Mouse (Mus musculus): ENCODE results near the gene Ebf1. TPM values are rescaled to one million over a fixed set of nuclear protein-coding genes. Genes with fewer than 3 reads are reported as not detected.

Ebf1 gene
- polyA plus RNA-seq, 1 experiment from 2014 or later = 52.9 TPM

- Histone ChIP-seq H3K9ac (ENCODE audit: low read depth, low read length) (no peak overlapping the region), H3K9me3 (replicated peaks; ENCODE audit: control insufficient read depth, low read length, poor library complexity, severe bottlenecking) (no peaks in the 10 kb centered on the region), H3K27ac (ENCODE audit: low read length) (no peak overlapping the region), H3K4me2 (ENCODE audit: low read length) (no peak overlapping the region), H3K36me3 (ENCODE audit: control insufficient read depth, insufficient read depth, low read length) (no peaks in the 10 kb centered on the region), H3K4me3 (ENCODE audit: low read depth, low read length) (no peak overlapping the region), H3K4me1 (ENCODE audit: control insufficient read depth, insufficient read depth, low read length) (no peaks in the 10 kb centered on the region), H3K27me3 (ENCODE audit: control insufficient read depth, insufficient read depth, low read depth, low read length) (no peaks in the 10 kb centered on the region)
- ATAC-seq = no peak
- 78% methylated on average over 4 of the region's 4 CpGs for WGBS
Observed at GRCm38 (mm10) chr11:44969011-44969410, 351.9 kb downstream of the Ebf1 start.

- H3K27me3 ChIP-seq (ENCODE audit: control insufficient read depth, insufficient read depth, low read depth, low read length) = no peaks in the 10 kb centered on the region
- H3K9ac ChIP-seq (ENCODE audit: low read depth, low read length) = no peak overlapping the region
- no peak overlapping the region for H3K4me3 ChIP-seq (ENCODE audit: low read depth, low read length)
- 91% methylated on average over 7 of the region's 7 CpGs for WGBS
- no peak overlapping the region for H3K4me2 ChIP-seq (ENCODE audit: low read length)
- no peaks in the 10 kb centered on the region for H3K9me3 ChIP-seq (replicated peaks; ENCODE audit: control insufficient read depth, low read length, poor library complexity, severe bottlenecking)
- H3K4me1 ChIP-seq (ENCODE audit: control insufficient read depth, insufficient read depth, low read length) = 0 out of 2 replicates have a peak, but pooled peaks cover 10% of the 10 kb centered on the region
- ATAC-seq = no peak
- H3K27ac ChIP-seq (ENCODE audit: low read length) = no peak overlapping the region
- H3K36me3 ChIP-seq (ENCODE audit: control insufficient read depth, insufficient read depth, low read length) = no peaks in the 10 kb centered on the region
Observed at GRCm38 (mm10) chr11:44974271-44974670, 357.2 kb downstream of the Ebf1 start.

GRCm38 (mm10) chr11:44975151-44975550 lies 358.0 kb downstream of the Ebf1 start:
- no peak overlapping the region for H3K4me3 ChIP-seq (ENCODE audit: low read depth, low read length)
- H3K9me3 ChIP-seq (replicated peaks; ENCODE audit: control insufficient read depth, low read length, poor library complexity, severe bottlenecking) = no peaks in the 10 kb centered on the region
- no peak overlapping the region for H3K27ac ChIP-seq (ENCODE audit: low read length)
- no peaks in the 10 kb centered on the region for H3K36me3 ChIP-seq (ENCODE audit: control insufficient read depth, insufficient read depth, low read length)
- H3K9ac ChIP-seq (ENCODE audit: low read depth, low read length) = no peak overlapping the region
- ATAC-seq = no peak
- H3K27me3 ChIP-seq (ENCODE audit: control insufficient read depth, insufficient read depth, low read depth, low read length) = no peaks in the 10 kb centered on the region
- 65% methylated on average over 2 of the region's 2 CpGs for WGBS
- no peak overlapping the region for H3K4me2 ChIP-seq (ENCODE audit: low read length)
- 0 out of 2 replicates have a peak, but pooled peaks cover 10% of the 10 kb centered on the region for H3K4me1 ChIP-seq (ENCODE audit: control insufficient read depth, insufficient read depth, low read length)

- Histone ChIP-seq H3K36me3 (ENCODE audit: control insufficient read depth, insufficient read depth, low read length) (no peaks in the 10 kb centered on the region), H3K4me1 (ENCODE audit: control insufficient read depth, insufficient read depth, low read length) (0 out of 2 replicates have a peak, but pooled peaks cover 10% of the 10 kb centered on the region), H3K9me3 (replicated peaks; ENCODE audit: control insufficient read depth, low read length, poor library complexity, severe bottlenecking) (no peaks in the 10 kb centered on the region), H3K9ac (ENCODE audit: low read depth, low read length) (no peak overlapping the region), H3K27ac (ENCODE audit: low read length) (no peak overlapping the region), H3K27me3 (ENCODE audit: control insufficient read depth, insufficient read depth, low read depth, low read length) (no peaks in the 10 kb centered on the region), H3K4me3 (ENCODE audit: low read depth, low read length) (no peak overlapping the region), H3K4me2 (ENCODE audit: low read length) (no peak overlapping the region)
- ATAC-seq = no peak
- 76% methylated on average over 5 of the region's 5 CpGs for WGBS
Observed at GRCm38 (mm10) chr11:44976254-44976802, 359.2 kb downstream of the Ebf1 start.

- Histone ChIP-seq H3K36me3 (ENCODE audit: control insufficient read depth, insufficient read depth, low read length) (no peaks in the 10 kb centered on the region), H3K27ac (ENCODE audit: low read length) (no peak overlapping the region), H3K4me1 (ENCODE audit: control insufficient read depth, insufficient read depth, low read length) (0 out of 2 replicates have a peak, but pooled peaks cover 12% of the 10 kb centered on the region), H3K27me3 (ENCODE audit: control insufficient read depth, insufficient read depth, low read depth, low read length) (no peaks in the 10 kb centered on the region), H3K9me3 (replicated peaks; ENCODE audit: control insufficient read depth, low read length, poor library complexity, severe bottlenecking) (no peaks in the 10 kb centered on the region), H3K4me3 (ENCODE audit: low read depth, low read length) (no peak overlapping the region), H3K9ac (ENCODE audit: low read depth, low read length) (no peak overlapping the region), H3K4me2 (ENCODE audit: low read length) (no peak overlapping the region)
- 65% methylated on average over 4 of the region's 4 CpGs for WGBS
- ATAC-seq = no peak
Observed at GRCm38 (mm10) chr11:44977921-44978397, 360.8 kb downstream of the Ebf1 start.

GRCm38 (mm10) chr11:44979391-44979790 lies 362.3 kb downstream of the Ebf1 start:
- ATAC-seq = no peak
- Histone ChIP-seq H3K4me3 (ENCODE audit: low read depth, low read length) (no peak overlapping the region), H3K4me2 (ENCODE audit: low read length) (no peak overlapping the region), H3K27ac (ENCODE audit: low read length) (no peak overlapping the region), H3K9ac (ENCODE audit: low read depth, low read length) (no peak overlapping the region), H3K36me3 (ENCODE audit: control insufficient read depth, insufficient read depth, low read length) (no peaks in the 10 kb centered on the region), H3K27me3 (ENCODE audit: control insufficient read depth, insufficient read depth, low read depth, low read length) (no peaks in the 10 kb centered on the region), H3K4me1 (ENCODE audit: control insufficient read depth, insufficient read depth, low read length) (0 out of 2 replicates have a peak, but pooled peaks cover 12% of the 10 kb centered on the region), H3K9me3 (replicated peaks; ENCODE audit: control insufficient read depth, low read length, poor library complexity, severe bottlenecking) (no peaks in the 10 kb centered on the region)
- WGBS = 86% methylated on average over 5 of the region's 5 CpGs

GRCm38 (mm10) chr11:44982225-44982624 lies 365.1 kb downstream of the Ebf1 start:
- Histone ChIP-seq H3K27me3 (ENCODE audit: control insufficient read depth, insufficient read depth, low read depth, low read length) (no peaks in the 10 kb centered on the region), H3K4me2 (ENCODE audit: low read length) (no peak overlapping the region), H3K9me3 (replicated peaks; ENCODE audit: control insufficient read depth, low read length, poor library complexity, severe bottlenecking) (no peaks in the 10 kb centered on the region), H3K9ac (ENCODE audit: low read depth, low read length) (no peak overlapping the region), H3K36me3 (ENCODE audit: control insufficient read depth, insufficient read depth, low read length) (no peaks in the 10 kb centered on the region), H3K4me1 (ENCODE audit: control insufficient read depth, insufficient read depth, low read length) (0 out of 2 replicates have a peak, but pooled peaks cover 6% of the 10 kb centered on the region), H3K4me3 (ENCODE audit: low read depth, low read length) (no peak overlapping the region), H3K27ac (ENCODE audit: low read length) (no peak overlapping the region)
- peak; percentile 53; the same call in 1 of the 2 replicates for ATAC-seq
- WGBS = 40% methylated on average over 9 of the region's 9 CpGs

- 84% methylated on average over 6 of the region's 6 CpGs for WGBS
- ATAC-seq = no peak
Observed at GRCm38 (mm10) chr11:44983961-44984360, 366.8 kb downstream of the Ebf1 start.

GRCm38 (mm10) chr11:44984381-44984780 lies 367.3 kb downstream of the Ebf1 start:
- Histone ChIP-seq H3K4me1 (ENCODE audit: control insufficient read depth, insufficient read depth, low read length) (0 out of 2 replicates have a peak, but pooled peaks cover 3% of the 10 kb centered on the region), H3K9me3 (replicated peaks; ENCODE audit: control insufficient read depth, low read length, poor library complexity, severe bottlenecking) (no peaks in the 10 kb centered on the region), H3K4me2 (ENCODE audit: low read length) (no peak overlapping the region), H3K4me3 (ENCODE audit: low read depth, low read length) (no peak overlapping the region), H3K9ac (ENCODE audit: low read depth, low read length) (no peak overlapping the region), H3K27me3 (ENCODE audit: control insufficient read depth, insufficient read depth, low read depth, low read length) (no peaks in the 10 kb centered on the region), H3K36me3 (ENCODE audit: control insufficient read depth, insufficient read depth, low read length) (no peaks in the 10 kb centered on the region), H3K27ac (ENCODE audit: low read length) (no peak overlapping the region)
- no peak for ATAC-seq
- 48% methylated on average over 7 of the region's 7 CpGs for WGBS

More at GRCm38 (mm10) chr11:44983961-44984360, 366.8 kb downstream of the Ebf1 start:
- H3K9ac ChIP-seq (ENCODE audit: low read depth, low read length) = no peak overlapping the region
- H3K27me3 ChIP-seq (ENCODE audit: control insufficient read depth, insufficient read depth, low read depth, low read length) = no peaks in the 10 kb centered on the region
- no peak overlapping the region for H3K4me2 ChIP-seq (ENCODE audit: low read length)
- 0 out of 2 replicates have a peak, but pooled peaks cover 3% of the 10 kb centered on the region for H3K4me1 ChIP-seq (ENCODE audit: control insufficient read depth, insufficient read depth, low read length)
- H3K36me3 ChIP-seq (ENCODE audit: control insufficient read depth, insufficient read depth, low read length) = no peaks in the 10 kb centered on the region
- no peak overlapping the region for H3K27ac ChIP-seq (ENCODE audit: low read length)
- H3K4me3 ChIP-seq (ENCODE audit: low read depth, low read length) = no peak overlapping the region
- no peaks in the 10 kb centered on the region for H3K9me3 ChIP-seq (replicated peaks; ENCODE audit: control insufficient read depth, low read length, poor library complexity, severe bottlenecking)

All from midbrain, embryonic 16.5 days (tissue).